Mouse (Mus musculus) stomach, embryonic 14.5 days (tissue): ENCODE measurements around the gene Tmem104. TPM values are rescaled to one million over a fixed set of nuclear protein-coding genes. Genes with fewer than 3 reads are reported as not detected.
A peak's percentile ranks its signal among the peaks of the same experiment; 100 is the strongest.

Experiments used
- ATAC-seq: fragments of 200-750 bp; cut with Nextera tagmentation; 2 replicates; pipeline ENCODE4 v1.8.0; 2017; ENCODE audit warnings: low read depth, moderate TSS enrichment; ENCODE audit not compliant: insufficient number of reproducible peaks, insufficient read depth, low FRiP score
- H3K27ac ChIP-seq: fragments of 300-500 bp; sonication (generic); 2 replicates; pipeline ENCODE4 v1.5.1; 2014; ENCODE audit warnings: mild to moderate bottlenecking, low read length, moderate library complexity, mixed read lengths
- H3K27me3 ChIP-seq: fragments of 300-500 bp; sonication (generic); 2 replicates; pipeline ENCODE4 v1.6.1; 2014; ENCODE audit warnings: low read length, control low read depth, mixed read lengths; ENCODE audit not compliant: control insufficient read depth, insufficient read depth
- H3K36me3 ChIP-seq: fragments of 300-500 bp; sonication (generic); 2 replicates; pipeline ENCODE4 v1.6.1; 2014; ENCODE audit warnings: mild to moderate bottlenecking, control low read depth, low read length, moderate library complexity, mixed read lengths; ENCODE audit not compliant: control insufficient read depth, insufficient read depth
- H3K4me1 ChIP-seq: fragments of 300-500 bp; sonication (generic); 2 replicates; pipeline ENCODE4 v1.6.1; 2014; ENCODE audit warnings: low read length, control low read depth, mixed read lengths; ENCODE audit not compliant: control insufficient read depth, insufficient read depth
- H3K4me2 ChIP-seq: fragments of 300-500 bp; sonication (generic); replicated peaks from 2 replicates; pipeline ENCODE4 v1.6.1; 2014; ENCODE audit warnings: low read depth, low read length, control low read depth
- H3K4me3 ChIP-seq: fragments of 300-500 bp; sonication (generic); 2 replicates; pipeline ENCODE4 v1.5.1; 2014; ENCODE audit warnings: low read depth, low read length, control low read depth
- H3K9ac ChIP-seq: fragments of 300-500 bp; sonication (generic); replicated peaks from 2 replicates; pipeline ENCODE4 v1.6.1; 2014; ENCODE audit warnings: low read depth, mild to moderate bottlenecking, control low read depth, low read length, moderate library complexity, mixed read lengths
- H3K9me3 ChIP-seq: fragments of 300-500 bp; sonication (generic); 2 replicates; pipeline ENCODE4 v1.6.1; 2016; ENCODE audit warnings: low read depth, low read length, control low read depth; ENCODE audit not compliant: control insufficient read depth
- WGBS: fragments of 180-500 bp; shearing (Covaris S2); extraction: QIAGEN DNeasy Blood & Tissue Kit; methylation state at CpG from one replicate; pipeline ENCODE4 v1.1.7; 2014; 5-methylcytosine and 5-hydroxymethylcytosine counted together
- polyA plus RNA-seq: library from polyadenylated mRNA; unstranded; fragments of >200 nt; fragmentation: Nextera tagmentation; extraction: Ambion mirVana; gene quantifications from 2 replicates; pipeline ENCODE4 v1.2.1, GENCODE M21; 2014

Tmem104 gene
- polyA plus RNA-seq, 1 experiment from 2014 or later: 10.5 TPM

DNA sequence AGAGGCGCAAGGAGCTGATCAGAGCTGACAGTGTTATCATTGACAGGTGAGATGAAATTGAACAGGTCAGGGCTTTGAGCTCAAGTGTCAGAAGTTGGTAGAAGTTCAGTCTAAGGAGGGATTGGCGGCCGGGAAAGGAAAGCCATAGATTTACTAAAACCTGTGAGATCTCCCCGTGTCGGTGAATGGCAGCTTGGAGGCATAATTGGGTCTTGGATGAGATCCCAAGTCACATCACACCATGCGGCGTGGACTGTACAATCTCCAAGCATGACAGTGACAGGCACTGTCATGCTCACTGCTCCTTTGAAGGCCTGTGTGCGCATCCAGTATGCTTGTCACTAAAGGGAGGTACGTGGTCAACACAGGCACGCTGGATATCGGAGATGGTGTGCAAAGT is 75.7 kb downstream of the Tmem104 start:
- ATAC-seq: no peak

GRCm38 (mm10) chr11:115264136-115264861 is 77.0 kb downstream of the Tmem104 start:
- no peaks in the 10 kb centered on the region; the same call in 1 of the 2 replicates for H3K36me3 ChIP-seq
- no peaks in the 10 kb centered on the region for H3K9me3 ChIP-seq
- H3K4me1 ChIP-seq: 0 out of 2 replicates have a peak, but pooled peaks cover 5% of the 10 kb centered on the region
- H3K27ac ChIP-seq: no peak overlapping the region
- H3K9ac ChIP-seq: no peak overlapping the region
- H3K4me3 ChIP-seq: no peak overlapping the region
- H3K27me3 ChIP-seq: peaks cover 58% of the 10 kb centered on the region
- 53% methylated on average over 7 of the region's 7 CpGs for WGBS
- H3K4me2 ChIP-seq: no peak overlapping the region
- ATAC-seq: no peak

More for the DNA sequence above, 75.7 kb downstream of the Tmem104 start:
- WGBS: 82% methylated on average over 11 of the region's 11 CpGs
- H3K4me3 ChIP-seq: no peak overlapping the region
- H3K4me1 ChIP-seq: peaks cover 8% of the 10 kb centered on the region; the same call in 1 of the 2 replicates
- no peak overlapping the region for H3K4me2 ChIP-seq
- no peaks in the 10 kb centered on the region for H3K9me3 ChIP-seq
- no peaks in the 10 kb centered on the region for H3K36me3 ChIP-seq
- no peak overlapping the region for H3K9ac ChIP-seq
- no peak overlapping the region for H3K27ac ChIP-seq
- peaks cover 53% of the 10 kb centered on the region for H3K27me3 ChIP-seq

DNA sequence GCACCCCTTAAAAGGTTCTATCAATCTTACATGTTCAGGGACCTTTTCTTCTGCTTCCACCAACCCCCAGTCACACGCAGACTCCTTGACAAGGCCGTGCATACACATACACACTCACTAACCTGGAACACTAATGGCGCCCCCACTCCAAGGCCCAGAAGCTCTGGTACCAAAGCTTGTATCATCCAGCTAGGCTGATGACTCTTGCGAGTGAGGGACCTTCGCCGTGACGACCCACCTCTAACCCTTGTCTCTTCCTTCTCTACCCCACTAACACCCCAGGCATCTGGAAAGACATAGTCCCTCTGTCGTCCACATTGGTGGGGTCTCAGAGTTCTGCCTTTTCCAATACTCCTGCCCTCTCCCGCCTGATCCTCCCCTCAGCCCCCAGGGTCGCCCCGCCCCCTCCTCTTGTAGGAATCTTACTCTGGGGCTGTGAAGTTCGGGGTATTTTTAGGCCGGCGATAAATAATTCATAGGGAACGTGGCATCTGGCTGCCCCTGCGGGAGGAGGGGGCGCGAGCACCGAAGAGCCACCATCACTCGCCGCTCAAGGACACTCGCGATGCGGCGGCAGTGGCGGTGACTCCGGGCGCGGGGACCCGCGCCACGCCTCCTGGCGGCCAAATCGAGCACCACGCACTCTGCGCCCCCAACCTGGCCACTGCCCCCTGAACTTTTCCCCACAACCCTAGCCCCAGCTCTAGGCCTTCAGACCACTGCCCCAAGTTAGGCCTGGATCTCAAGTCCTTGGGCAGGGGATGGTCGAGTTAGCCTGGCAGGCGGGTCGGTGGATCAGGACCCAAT is 77.8 kb downstream of the Tmem104 start:
- H3K4me2 ChIP-seq: peak overlapping the region; percentile 35
- H3K4me3 ChIP-seq: no peak overlapping the region

GRCm38 (mm10) chr11:115265771-115266399 is 78.6 kb downstream of the Tmem104 start:
- Histone ChIP-seq H3K9ac (no peak overlapping the region), H3K4me3 (no peak overlapping the region), H3K9me3 (no peaks in the 10 kb centered on the region), H3K27ac (no peak overlapping the region), H3K4me2 (no peak overlapping the region), H3K4me1 (peaks cover 7% of the 10 kb centered on the region; the same call in 1 of the 2 replicates), H3K36me3 (no peaks in the 10 kb centered on the region; the same call in 1 of the 2 replicates), H3K27me3 (peaks cover 58% of the 10 kb centered on the region)
- ATAC-seq: no peak
- WGBS: 4% methylated on average over 20 of the region's 20 CpGs

More for the DNA sequence above, 77.8 kb downstream of the Tmem104 start:
- peaks cover 58% of the 10 kb centered on the region for H3K27me3 ChIP-seq
- H3K4me1 ChIP-seq: peaks cover 5% of the 10 kb centered on the region; the same call in 1 of the 2 replicates
- no peak overlapping the region for H3K9ac ChIP-seq
- H3K36me3 ChIP-seq: no peaks in the 10 kb centered on the region; the same call in 1 of the 2 replicates
- no peak for ATAC-seq
- 7% methylated on average over 39 of the region's 39 CpGs for WGBS
- H3K27ac ChIP-seq: no peak overlapping the region
- H3K9me3 ChIP-seq: no peaks in the 10 kb centered on the region

- no peak for ATAC-seq
- WGBS: 4% methylated on average over 22 of the region's 22 CpGs
- Histone ChIP-seq H3K36me3 (no peaks in the 10 kb centered on the region; the same call in 1 of the 2 replicates), H3K27ac (no peak overlapping the region), H3K9me3 (no peaks in the 10 kb centered on the region), H3K4me1 (peaks cover 7% of the 10 kb centered on the region; the same call in 1 of the 2 replicates), H3K27me3 (peaks cover 58% of the 10 kb centered on the region), H3K4me3 (peak overlapping the region; percentile 32), H3K4me2 (peak overlapping the region; percentile 59), H3K9ac (no peak overlapping the region)
Observed at GRCm38 (mm10) chr11:115266400-115266778, 79.1 kb downstream of the Tmem104 start.

DNA sequence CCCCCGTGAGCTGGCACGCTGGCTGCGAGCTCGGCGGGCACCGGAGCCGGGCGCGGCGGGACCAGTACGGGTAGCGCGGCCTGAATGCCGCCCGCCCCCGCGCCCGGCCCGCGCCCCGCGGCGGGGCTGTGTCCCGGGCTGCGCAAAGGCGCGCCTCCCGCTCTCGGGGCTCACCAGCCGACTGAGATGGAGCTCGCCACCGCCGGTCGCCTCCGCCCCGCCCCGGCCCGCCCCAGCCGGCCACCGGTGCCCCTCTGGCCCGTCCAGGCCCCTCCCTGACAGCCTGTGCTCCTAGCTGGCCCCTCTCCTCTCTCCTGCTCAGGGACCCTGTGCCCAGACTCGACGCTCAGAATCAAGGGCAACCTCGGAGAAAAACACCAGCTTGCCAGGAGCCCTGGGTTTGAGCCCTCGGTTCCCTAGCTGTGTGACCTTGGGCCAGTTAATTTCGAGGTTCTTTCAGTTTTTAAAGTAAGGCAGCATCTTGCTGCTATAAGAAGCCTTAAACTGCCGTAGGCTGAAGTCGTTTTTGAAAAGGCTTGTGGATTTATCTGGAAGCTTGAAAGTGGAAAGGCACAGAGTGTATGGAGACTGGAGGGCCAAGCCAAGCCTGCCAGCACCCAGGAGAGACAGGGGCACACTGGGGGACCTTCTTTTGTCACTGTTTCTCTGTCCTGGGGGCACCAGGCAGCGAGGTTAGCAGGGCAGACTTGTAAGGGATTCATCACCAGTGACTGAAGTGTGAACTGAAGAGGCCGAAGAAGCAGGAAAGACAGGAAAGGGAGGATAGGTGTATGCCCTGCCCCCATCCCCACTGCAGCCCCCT is 80.0 kb downstream of the Tmem104 start, which contains the start of gene Grin2c:
Gene Grin2c (minus strand): TSS at position 183 of the 823 bp plus-strand sequence.
- H3K9ac ChIP-seq: no peak within 1 kb of the TSS
- H3K9me3 ChIP-seq: no peaks in the 10 kb centered on the region
- peak within 1 kb of the TSS; percentile 59 for H3K4me2 ChIP-seq
- H3K27me3 ChIP-seq: peaks cover 50% of the 10 kb centered on the region
- 6% methylated on average over 45 of the region's 50 CpGs for WGBS
- H3K4me3 ChIP-seq: peak within 1 kb of the TSS; percentile 32
- no peaks in the 10 kb centered on the region; the same call in 1 of the 2 replicates for H3K36me3 ChIP-seq
- H3K27ac ChIP-seq: no peak within 1 kb of the TSS
- H3K4me1 ChIP-seq: peaks cover 7% of the 10 kb centered on the region; the same call in 1 of the 2 replicates
- no peak for ATAC-seq

- no peak for ATAC-seq
- 64% methylated on average over 11 of the region's 11 CpGs for WGBS
- no peak overlapping the region for H3K4me3 ChIP-seq
Observed at GRCm38 (mm10) chr11:115267958-115268357, 80.7 kb downstream of the Tmem104 start.

More at GRCm38 (mm10) chr11:115267958-115268357, 80.7 kb downstream of the Tmem104 start:
- H3K9ac ChIP-seq: no peak overlapping the region
- H3K27me3 ChIP-seq: peaks cover 45% of the 10 kb centered on the region
- H3K4me2 ChIP-seq: no peak overlapping the region
- H3K4me1 ChIP-seq: peaks cover 7% of the 10 kb centered on the region; the same call in 1 of the 2 replicates
- no peaks in the 10 kb centered on the region for H3K9me3 ChIP-seq
- no peaks in the 10 kb centered on the region; the same call in 1 of the 2 replicates for H3K36me3 ChIP-seq
- no peak overlapping the region for H3K27ac ChIP-seq
